Mouse (Mus musculus): ENCODE results near the gene Fam72a. TPM values are rescaled to one million over a fixed set of nuclear protein-coding genes. Genes with fewer than 3 reads are reported as not detected.

Fam72a gene
- polyA plus RNA-seq, 1 experiment: 0.14 TPM

- 69% methylated on average over 13 of the region's 13 CpGs for WGBS
- H3K27me3 ChIP-seq (ENCODE audit: control insufficient read depth, insufficient read depth, low read length): no peaks in the 10 kb centered on the region
- no peak overlapping the region for H3K27ac ChIP-seq (ENCODE audit: insufficient read depth, low read depth, low read length)
- no peak for TF ChIP-seq POLR2A (IDR thresholded peaks at IDR 0.05; ENCODE audit: low read depth, low read length)
- H3K4me1 ChIP-seq (ENCODE audit: control insufficient read depth, insufficient read depth, insufficient read length, low read length): no peaks in the 10 kb centered on the region
- no peaks in the 10 kb centered on the region for H3K36me3 ChIP-seq (ENCODE audit: control insufficient read depth, insufficient read depth, low read length)
- no peak overlapping the region for H3K4me3 ChIP-seq (ENCODE audit: low read depth, low read length)
Measured at GRCm38 (mm10) chr1:131546798-131547690, 19.3 kb downstream of the Fam72a start.

- TF ChIP-seq POLR2A (IDR thresholded peaks at IDR 0.05; ENCODE audit: low read depth, low read length) (no peak), CTCF (IDR thresholded peaks at IDR 0.05; ENCODE audit: extremely low read depth, insufficient read length, insufficient replicate concordance, low read depth, low read length) (no peak)
- no peaks in the 10 kb centered on the region for H3K27me3 ChIP-seq (ENCODE audit: control insufficient read depth, insufficient read depth, low read length)
- no peaks in the 10 kb centered on the region for H3K4me1 ChIP-seq (ENCODE audit: control insufficient read depth, insufficient read depth, insufficient read length, low read length)
- H3K27ac ChIP-seq (ENCODE audit: insufficient read depth, low read depth, low read length): no peak overlapping the region
- WGBS: 55% methylated on average over 8 of the region's 8 CpGs
- no peaks in the 10 kb centered on the region for H3K36me3 ChIP-seq (ENCODE audit: control insufficient read depth, insufficient read depth, low read length)
- no peak overlapping the region for H3K4me3 ChIP-seq (ENCODE audit: low read depth, low read length)
Measured at GRCm38 (mm10) chr1:131548494-131549365, 21.0 kb downstream of the Fam72a start.

GRCm38 (mm10) chr1:131551956-131552355 is 24.3 kb downstream of the Fam72a start:
- 68% methylated on average over 2 of the region's 2 CpGs for WGBS
- no peak for TF ChIP-seq CTCF (IDR thresholded peaks at IDR 0.05; ENCODE audit: extremely low read depth, insufficient read length, insufficient replicate concordance, low read depth, low read length)
- no peak for TF ChIP-seq POLR2A (IDR thresholded peaks at IDR 0.05; ENCODE audit: low read depth, low read length)
- H3K4me1 ChIP-seq (ENCODE audit: control insufficient read depth, insufficient read depth, insufficient read length, low read length): no peaks in the 10 kb centered on the region
- H3K4me3 ChIP-seq (ENCODE audit: low read depth, low read length): no peak overlapping the region
- 0 out of 2 replicates have a peak, but pooled peaks cover 2% of the 10 kb centered on the region for H3K27me3 ChIP-seq (ENCODE audit: control insufficient read depth, insufficient read depth, low read length)
- no peak overlapping the region for H3K27ac ChIP-seq (ENCODE audit: insufficient read depth, low read depth, low read length)
- no peaks in the 10 kb centered on the region for H3K36me3 ChIP-seq (ENCODE audit: control insufficient read depth, insufficient read depth, low read length)

- H3K27me3 ChIP-seq (ENCODE audit: control insufficient read depth, insufficient read depth, low read length): 0 out of 2 replicates have a peak, but pooled peaks cover 2% of the 10 kb centered on the region
- H3K4me1 ChIP-seq (ENCODE audit: control insufficient read depth, insufficient read depth, insufficient read length, low read length): no peaks in the 10 kb centered on the region
- H3K4me3 ChIP-seq (ENCODE audit: low read depth, low read length): no peak overlapping the region
- no peaks in the 10 kb centered on the region for H3K36me3 ChIP-seq (ENCODE audit: control insufficient read depth, insufficient read depth, low read length)
- TF ChIP-seq CTCF (IDR thresholded peaks at IDR 0.05; ENCODE audit: extremely low read depth, insufficient read length, insufficient replicate concordance, low read depth, low read length) (no peak), POLR2A (IDR thresholded peaks at IDR 0.05; ENCODE audit: low read depth, low read length) (no peak)
- H3K27ac ChIP-seq (ENCODE audit: insufficient read depth, low read depth, low read length): no peak overlapping the region
Measured at GRCm38 (mm10) chr1:131553428-131553827, 25.7 kb downstream of the Fam72a start.

GRCm38 (mm10) chr1:131555042-131555812 is 27.5 kb downstream of the Fam72a start:
- H3K4me3 ChIP-seq (ENCODE audit: low read depth, low read length): 0 out of 2 replicates have a peak overlapping the region, but pooled peaks have one; percentile 2
- TF ChIP-seq POLR2A (IDR thresholded peaks at IDR 0.05; ENCODE audit: low read depth, low read length) (no peak), CTCF (IDR thresholded peaks at IDR 0.05; ENCODE audit: extremely low read depth, insufficient read length, insufficient replicate concordance, low read depth, low read length) (peak; percentile 76; the same call in 1 of the 2 replicates)
- WGBS: under 1% methylated on average over 13 of the region's 13 CpGs

GRCm38 (mm10) chr1:131560500-131560899 is 32.8 kb downstream of the Fam72a start:
- H3K36me3 ChIP-seq (ENCODE audit: control insufficient read depth, insufficient read depth, low read length): no peaks in the 10 kb centered on the region
- no peak overlapping the region for H3K4me3 ChIP-seq (ENCODE audit: low read depth, low read length)
- H3K4me1 ChIP-seq (ENCODE audit: control insufficient read depth, insufficient read depth, insufficient read length, low read length): no peaks in the 10 kb centered on the region
- no peak overlapping the region for H3K27ac ChIP-seq (ENCODE audit: insufficient read depth, low read depth, low read length)
- no peak for TF ChIP-seq POLR2A (IDR thresholded peaks at IDR 0.05; ENCODE audit: low read depth, low read length)
- TF ChIP-seq CTCF (IDR thresholded peaks at IDR 0.05; ENCODE audit: extremely low read depth, insufficient read length, insufficient replicate concordance, low read depth, low read length): no peak
- no peaks in the 10 kb centered on the region for H3K27me3 ChIP-seq (ENCODE audit: control insufficient read depth, insufficient read depth, low read length)

More at GRCm38 (mm10) chr1:131555042-131555812, 27.5 kb downstream of the Fam72a start:
- Histone ChIP-seq H3K36me3 (ENCODE audit: control insufficient read depth, insufficient read depth, low read length) (no peaks in the 10 kb centered on the region), H3K27me3 (ENCODE audit: control insufficient read depth, insufficient read depth, low read length) (0 out of 2 replicates have a peak, but pooled peaks cover 2% of the 10 kb centered on the region), H3K4me1 (ENCODE audit: control insufficient read depth, insufficient read depth, insufficient read length, low read length) (no peaks in the 10 kb centered on the region), H3K27ac (ENCODE audit: insufficient read depth, low read depth, low read length) (no peak overlapping the region)

Measured in small intestine, adult 2 months (tissue).